Mouse (Mus musculus) limb, embryonic 12.5 days (tissue): Measurements from ENCODE around the gene Rassf7. TPM values are rescaled to one million over a fixed set of nuclear protein-coding genes. Genes with fewer than 3 reads are reported as not detected.
A peak's percentile ranks its signal among the peaks of the same experiment; 100 is the strongest.

ENCODE experiments used
- ATAC-seq: fragments of 200-750 bp; cut with Nextera tagmentation; 2 replicates; pipeline ENCODE4 v1.8.0; 2017; ENCODE audit warnings: low read depth, moderate TSS enrichment; ENCODE audit not compliant: insufficient number of reproducible peaks, insufficient read depth, low FRiP score, low TSS enrichment
- H3K27ac ChIP-seq: fragments of 300-500 bp; sonication (generic); 2 replicates; pipeline ENCODE4 v1.5.1; 2016; ENCODE audit warnings: mild to moderate bottlenecking, moderate library complexity
- H3K27me3 ChIP-seq: fragments of 300-500 bp; sonication (generic); 2 replicates; pipeline ENCODE4 v1.6.1; 2016; ENCODE audit warnings: mild to moderate bottlenecking, moderate library complexity
- H3K36me3 ChIP-seq: fragments of 300-500 bp; sonication (generic); 2 replicates; pipeline ENCODE4 v1.6.1; 2016; ENCODE audit warnings: mild to moderate bottlenecking, moderate library complexity
- H3K4me1 ChIP-seq: fragments of 300-500 bp; sonication (generic); replicated peaks from 2 replicates; pipeline ENCODE4 v1.6.1; 2016
- H3K4me2 ChIP-seq: fragments of 300-500 bp; sonication (generic); 2 replicates; pipeline ENCODE4 v1.6.1; 2016; ENCODE audit warnings: mild to moderate bottlenecking, moderate library complexity
- H3K4me3 ChIP-seq: fragments of 300-500 bp; sonication (generic); replicated peaks from 2 replicates; pipeline ENCODE4 v1.5.1; 2016; ENCODE audit warnings: mild to moderate bottlenecking
- H3K9ac ChIP-seq: fragments of 300-500 bp; sonication (generic); replicated peaks from 2 replicates; pipeline ENCODE4 v1.6.1; 2016; ENCODE audit warnings: mild to moderate bottlenecking, moderate library complexity
- H3K9me3 ChIP-seq: fragments of 300-500 bp; sonication (generic); 2 replicates; pipeline ENCODE4 v1.6.1; 2016; ENCODE audit warnings: mild to moderate bottlenecking, moderate library complexity
- WGBS: fragments of 180-500 bp; shearing (Covaris S2); methylation state at CpG from one replicate; pipeline ENCODE4 v1.1.7; 2016; 5-methylcytosine and 5-hydroxymethylcytosine counted together
- polyA plus RNA-seq: library from polyadenylated mRNA; unstranded; fragments of >200 nt; fragmentation: Nextera tagmentation; extraction: Ambion mirVana; gene quantifications from 2 replicates; pipeline ENCODE4 v1.2.1, GENCODE M21; 2016

Gene Rassf7
- polyA plus RNA-seq, 1 experiment from 2014 or later: 39.1 TPM

DNA sequence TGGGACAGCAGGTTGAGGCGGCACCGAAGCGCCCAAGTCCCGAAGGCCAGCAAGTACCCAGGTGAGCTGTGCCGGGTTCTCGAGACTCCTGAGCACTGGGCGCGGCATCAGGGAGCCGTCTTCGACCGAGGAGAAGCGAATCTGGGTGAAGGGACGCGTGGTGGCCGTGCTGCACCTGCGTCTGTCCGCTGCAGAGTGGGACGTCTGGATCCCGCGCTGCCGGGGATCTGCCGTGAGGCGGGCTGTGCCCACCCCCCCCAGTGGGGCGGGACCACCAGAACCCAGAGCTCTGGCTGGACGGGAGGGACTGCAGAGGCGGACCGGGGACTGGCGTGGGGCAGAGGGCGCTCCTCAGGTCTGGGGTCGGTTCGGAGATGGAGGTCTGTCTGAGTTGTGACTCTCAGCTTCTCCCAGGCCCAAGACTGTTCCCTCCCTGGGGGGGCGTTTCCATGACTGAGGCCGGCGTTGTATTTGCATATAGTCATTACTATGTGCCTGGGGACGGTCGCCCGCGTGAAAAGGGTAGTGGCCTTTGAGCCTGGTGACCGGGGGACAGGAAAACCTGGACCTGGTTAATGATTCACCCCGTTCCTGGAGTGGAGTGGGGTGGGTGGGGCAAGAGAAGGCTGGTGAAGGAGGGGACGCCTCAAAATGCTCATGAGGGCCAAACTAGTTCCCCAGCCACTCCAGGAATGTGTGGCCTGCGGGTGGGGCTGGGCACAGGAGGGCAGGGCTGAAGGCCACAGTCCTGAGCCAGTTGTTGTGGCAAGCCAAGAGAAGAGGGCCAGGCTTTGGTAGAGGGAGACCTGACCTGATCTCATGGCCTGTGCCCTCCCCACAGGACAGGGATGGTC, 447 bp downstream of the Rassf7 start:
- peaks cover 33% of the 10 kb centered on the region for H3K4me1 ChIP-seq
- H3K4me2 ChIP-seq: peak overlapping the region; percentile 89
- no peaks in the 10 kb centered on the region for H3K27me3 ChIP-seq
- peak overlapping the region; percentile 65 for H3K4me3 ChIP-seq
- peak; percentile 61 for ATAC-seq
- peaks cover 31% of the 10 kb centered on the region for H3K36me3 ChIP-seq
- H3K9me3 ChIP-seq: no peaks in the 10 kb centered on the region
- peak overlapping the region; percentile 82 for H3K27ac ChIP-seq
- peak overlapping the region; percentile 67 for H3K9ac ChIP-seq
- WGBS: under 1% methylated on average over 42 of the region's 42 CpGs

DNA sequence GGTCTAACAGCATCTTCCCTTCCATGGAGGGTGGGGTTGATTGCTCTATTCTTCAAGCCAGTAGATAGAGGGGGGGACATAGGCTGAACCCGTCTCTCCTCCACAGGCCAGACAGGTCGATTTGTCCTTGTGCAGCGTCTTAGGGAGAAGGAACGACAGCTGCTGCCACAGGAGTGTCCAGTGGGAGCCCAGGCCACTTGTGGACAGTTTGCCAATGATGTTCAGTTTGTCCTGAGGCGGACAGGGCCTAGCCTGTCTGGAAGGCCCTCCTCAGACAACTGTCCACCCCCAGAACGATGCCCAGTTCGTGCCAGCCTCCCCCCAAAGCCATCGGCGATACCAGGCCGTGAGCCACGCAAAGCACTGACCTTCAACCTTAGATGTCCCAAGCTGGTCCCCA, 1.2 kb downstream of the Rassf7 start:
- Histone ChIP-seq H3K27me3 (no peaks in the 10 kb centered on the region), H3K36me3 (peaks cover 31% of the 10 kb centered on the region), H3K4me2 (peak overlapping the region; percentile 89), H3K4me3 (peak overlapping the region; percentile 65), H3K27ac (peak overlapping the region; percentile 82; the same call in 1 of the 2 replicates), H3K9ac (peak overlapping the region; percentile 34; the same call in 1 of the 2 replicates), H3K9me3 (no peaks in the 10 kb centered on the region), H3K4me1 (peaks cover 36% of the 10 kb centered on the region)
- WGBS: 91% methylated on average over 11 of the region's 11 CpGs
- no peak for ATAC-seq

DNA sequence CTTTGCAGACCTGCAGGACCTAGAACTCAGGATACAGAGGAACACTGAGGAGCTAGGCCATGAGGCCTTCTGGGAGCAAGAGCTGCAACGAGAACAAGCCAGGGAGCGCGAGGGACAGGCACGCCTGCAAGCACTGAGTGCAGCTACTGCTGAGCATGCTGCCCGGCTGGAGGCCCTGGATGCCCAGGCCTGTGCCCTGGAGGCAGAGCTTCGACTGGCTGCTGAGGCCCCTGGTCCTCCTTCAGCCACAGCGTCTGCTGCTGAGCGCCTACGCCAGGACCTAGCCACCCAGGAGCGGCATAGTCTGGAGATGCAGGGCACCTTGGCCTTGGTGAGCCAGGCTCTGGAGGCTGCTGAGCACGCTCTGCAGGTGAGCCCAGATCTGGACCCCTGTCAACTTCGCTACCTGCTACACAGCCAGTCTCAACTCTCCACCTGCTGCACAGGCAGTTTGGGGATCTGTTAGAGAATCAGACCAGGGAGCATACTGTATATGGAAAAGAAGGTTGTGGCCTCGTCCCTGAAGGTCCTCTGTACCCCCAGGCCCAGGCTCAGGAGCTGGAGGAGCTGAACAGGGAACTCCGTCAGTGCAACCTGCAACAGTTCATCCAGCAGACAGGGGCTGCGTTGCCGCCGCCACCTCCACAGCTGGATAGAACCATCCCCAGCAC, 1.8 kb downstream of the Rassf7 start:
- H3K4me3 ChIP-seq: no peak overlapping the region
- H3K27ac ChIP-seq: 0 out of 2 replicates have a peak overlapping the region, but pooled peaks have one; percentile 23
- ATAC-seq: no peak
- H3K9ac ChIP-seq: 0 out of 2 replicates have a peak overlapping the region, but pooled peaks have one; percentile 34
- H3K4me1 ChIP-seq: peaks cover 41% of the 10 kb centered on the region
- WGBS: 89% methylated on average over 17 of the region's 17 CpGs
- peaks cover 31% of the 10 kb centered on the region for H3K36me3 ChIP-seq
- no peak overlapping the region for H3K4me2 ChIP-seq
- no peaks in the 10 kb centered on the region for H3K9me3 ChIP-seq
- H3K27me3 ChIP-seq: no peaks in the 10 kb centered on the region

DNA sequence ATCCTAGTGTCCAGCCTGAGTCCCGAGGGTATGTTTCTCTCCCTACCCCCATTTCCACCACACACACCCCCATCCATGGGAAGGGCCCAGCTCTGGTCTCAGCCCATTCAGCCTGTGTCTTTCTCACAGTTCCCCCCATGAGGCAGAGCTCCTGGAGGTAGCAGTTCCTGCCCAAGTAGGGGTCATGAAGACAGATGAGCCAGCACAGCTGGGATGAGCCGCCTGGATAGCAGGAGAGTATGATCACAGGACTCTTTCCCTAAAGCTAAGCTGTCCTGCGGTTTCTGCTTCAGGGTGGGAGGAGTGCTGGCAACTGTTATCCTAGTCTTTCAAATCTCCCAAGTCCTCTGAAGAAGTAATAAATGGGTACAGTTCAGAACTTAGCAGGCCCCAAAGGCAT, 2.5 kb downstream of the Rassf7 start:
- H3K4me1 ChIP-seq: peaks cover 44% of the 10 kb centered on the region
- H3K27ac ChIP-seq: no peak overlapping the region
- no peak for ATAC-seq
- no peaks in the 10 kb centered on the region for H3K9me3 ChIP-seq
- no peaks in the 10 kb centered on the region for H3K27me3 ChIP-seq
- H3K4me3 ChIP-seq: no peak overlapping the region
- H3K36me3 ChIP-seq: peaks cover 31% of the 10 kb centered on the region
- H3K4me2 ChIP-seq: no peak overlapping the region
- WGBS: 85% methylated on average over 3 of the region's 3 CpGs
- no peak overlapping the region for H3K9ac ChIP-seq

DNA sequence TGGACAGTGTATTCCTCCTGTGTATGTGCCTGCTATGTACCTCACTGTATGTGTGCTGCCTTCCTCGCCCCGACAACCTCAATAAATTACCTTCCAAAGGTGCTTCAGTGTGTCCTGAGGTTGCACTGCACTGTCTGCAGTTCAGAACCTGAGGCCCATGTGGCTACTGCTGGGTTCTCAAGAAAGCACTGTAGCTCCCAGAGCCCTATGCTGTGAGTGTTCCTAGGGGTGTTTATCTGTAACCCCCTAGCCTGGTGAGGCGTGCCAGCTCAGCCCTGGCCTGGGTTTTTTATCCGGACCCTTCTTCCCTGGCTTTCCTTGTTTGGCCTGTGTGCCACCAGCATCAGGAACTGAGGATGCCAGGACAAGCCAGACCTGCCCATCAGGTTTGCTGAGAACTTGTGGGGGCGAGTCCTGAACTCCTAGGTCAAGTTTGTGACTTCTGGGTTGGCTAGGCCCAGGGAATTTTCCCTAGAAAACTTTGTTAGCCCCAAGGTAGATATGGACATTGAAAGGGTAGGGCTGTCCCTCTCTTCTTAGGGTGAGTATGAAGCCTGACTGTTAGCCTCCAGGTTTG, 3.0 kb downstream of the Rassf7 start:
- Histone ChIP-seq H3K36me3 (peaks cover 31% of the 10 kb centered on the region), H3K4me2 (no peak overlapping the region), H3K9ac (0 out of 2 replicates have a peak overlapping the region, but pooled peaks have one; percentile 12), H3K27me3 (no peaks in the 10 kb centered on the region), H3K4me3 (no peak overlapping the region), H3K27ac (no peak overlapping the region), H3K4me1 (peaks cover 44% of the 10 kb centered on the region), H3K9me3 (no peaks in the 10 kb centered on the region)
- 81% methylated on average over 5 of the region's 5 CpGs for whole genome bisulfite sequencing
- no peak for ATAC-seq

DNA sequence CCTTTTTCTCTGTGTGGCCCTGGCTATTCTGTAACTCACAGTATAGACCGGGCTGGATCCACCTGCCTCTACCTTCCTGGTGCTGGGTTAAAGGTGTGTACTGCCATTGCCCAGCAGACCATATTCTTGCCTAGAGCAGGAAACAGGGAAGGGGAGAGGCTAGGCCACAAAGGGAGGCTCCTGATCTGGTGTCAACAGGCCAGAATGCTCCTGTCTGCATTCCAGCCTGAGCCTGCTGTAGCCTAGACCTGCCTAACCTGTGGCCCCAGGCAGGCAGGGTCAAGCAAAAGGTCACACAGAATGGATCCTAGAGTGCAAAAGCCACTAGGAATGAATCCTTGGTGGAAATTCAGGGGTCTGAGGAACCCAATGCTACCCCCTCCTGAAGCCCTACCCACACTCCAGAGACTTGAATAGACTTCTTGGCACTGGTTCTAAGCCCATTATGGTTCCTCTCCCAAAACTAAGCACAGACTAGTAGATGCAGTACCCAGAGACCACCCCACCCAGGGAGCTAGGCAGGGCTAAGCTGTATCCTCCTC, 4.0 kb downstream of the Rassf7 start:
- Histone ChIP-seq H3K4me3 (no peak overlapping the region), H3K9ac (no peak overlapping the region), H3K27me3 (no peaks in the 10 kb centered on the region), H3K36me3 (peaks cover 31% of the 10 kb centered on the region), H3K4me2 (no peak overlapping the region), H3K9me3 (no peaks in the 10 kb centered on the region), H3K27ac (no peak overlapping the region), H3K4me1 (peaks cover 39% of the 10 kb centered on the region)
- WGBS: 85% methylated on average over 1 of the region's 1 CpGs
- no peak for ATAC-seq

DNA sequence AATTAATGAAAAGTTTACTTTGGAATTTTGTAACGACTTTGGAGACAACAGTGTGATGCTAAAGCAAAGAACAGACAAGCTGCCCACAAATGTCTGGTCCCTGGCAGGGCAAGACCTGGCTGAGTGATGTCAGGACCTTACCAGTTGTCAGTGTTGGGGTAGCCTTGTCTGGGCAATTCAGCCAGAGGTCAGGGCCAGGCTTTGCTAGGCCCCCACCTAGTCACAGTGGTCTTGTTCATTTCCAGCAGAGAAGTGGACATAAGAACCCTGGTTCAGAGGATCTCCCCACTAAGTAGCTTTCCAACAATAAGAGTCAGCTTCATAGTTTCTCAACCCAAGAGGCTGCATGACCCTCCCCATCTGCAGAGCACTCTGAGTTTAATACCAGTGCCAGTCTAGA, 4.7 kb downstream of the Rassf7 start:
- Histone ChIP-seq H3K36me3 (peaks cover 31% of the 10 kb centered on the region), H3K4me3 (peak overlapping the region; percentile 57; the same call in 1 of the 2 replicates), H3K4me2 (peak overlapping the region; percentile 91), H3K9ac (peak overlapping the region; percentile 70; the same call in 1 of the 2 replicates), H3K4me1 (peaks cover 33% of the 10 kb centered on the region), H3K27me3 (no peaks in the 10 kb centered on the region), H3K9me3 (no peaks in the 10 kb centered on the region), H3K27ac (0 out of 2 replicates have a peak overlapping the region, but pooled peaks have one; percentile 82)
- ATAC-seq: no peak
- 81% methylated on average over 1 of the region's 1 CpGs for WGBS

DNA sequence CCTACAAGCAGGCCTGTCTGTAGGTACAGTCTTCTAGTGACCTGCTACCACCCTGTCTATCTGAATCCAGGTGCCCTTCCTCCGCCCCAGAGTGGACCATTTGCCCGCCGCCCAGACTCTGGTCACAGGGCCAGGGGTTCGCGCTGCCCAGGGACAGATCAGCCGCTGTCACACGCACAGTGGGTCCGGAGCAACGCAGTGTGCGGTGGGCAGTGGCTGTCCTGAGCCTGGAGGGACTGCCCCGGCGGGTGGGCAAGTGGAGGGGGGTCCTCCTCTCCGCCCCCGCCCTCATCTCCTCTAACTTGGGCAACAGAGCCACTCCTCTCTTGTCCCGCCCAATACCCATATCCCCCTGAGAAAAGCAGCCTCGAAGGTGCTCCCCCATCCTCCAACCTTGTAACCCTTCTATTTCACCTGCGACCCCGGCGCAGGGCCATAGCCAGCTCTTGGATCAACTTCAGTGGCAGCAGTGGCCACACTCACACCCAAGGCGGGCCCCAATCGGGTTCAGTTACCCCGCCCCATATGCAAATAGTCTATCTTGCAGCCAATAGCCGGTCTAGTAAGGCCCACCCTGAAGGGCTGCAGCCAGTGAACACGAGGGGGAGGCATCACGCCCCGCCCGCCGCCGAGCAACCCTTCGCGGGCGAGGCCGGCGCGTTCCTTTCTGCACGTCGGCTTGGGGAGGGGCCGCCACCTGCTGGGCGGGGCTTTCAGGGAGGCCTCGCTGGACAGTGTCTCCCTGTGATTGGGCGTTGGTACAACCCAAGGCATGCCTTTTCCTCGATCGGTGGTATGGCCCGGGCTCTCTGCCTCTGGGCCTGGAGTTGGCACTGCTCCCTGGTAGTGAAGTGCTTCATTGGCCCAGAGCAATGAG, 5.8 kb downstream of the Rassf7 start:
- peak overlapping the region; percentile 91 for H3K4me2 ChIP-seq
- peak; percentile 97 for ATAC-seq
- no peaks in the 10 kb centered on the region for H3K9me3 ChIP-seq
- H3K4me3 ChIP-seq: peak overlapping the region; percentile 57
- H3K27me3 ChIP-seq: no peaks in the 10 kb centered on the region
- H3K36me3 ChIP-seq: peaks cover 31% of the 10 kb centered on the region
- H3K27ac ChIP-seq: peak overlapping the region; percentile 87
- H3K9ac ChIP-seq: peak overlapping the region; percentile 70
- peaks cover 27% of the 10 kb centered on the region for H3K4me1 ChIP-seq
- 5% methylated on average over 44 of the region's 44 CpGs for WGBS

DNA sequence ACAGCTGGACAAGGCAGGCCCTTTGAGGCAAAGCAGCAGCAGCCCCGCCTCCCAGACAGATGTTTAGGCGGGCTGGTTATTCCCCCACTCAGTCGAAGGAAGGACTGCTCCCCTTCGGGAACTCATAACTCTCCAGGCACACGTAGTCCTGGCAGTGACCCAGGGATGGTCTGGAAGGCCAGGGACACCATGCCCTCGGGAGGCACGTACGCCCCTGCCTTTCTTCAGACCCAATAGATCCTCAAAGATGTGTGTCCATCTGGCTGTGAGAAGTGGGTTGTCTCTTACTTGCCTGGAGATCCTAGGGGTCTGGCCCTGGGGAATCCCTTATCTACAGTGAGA, 6.4 kb downstream of the Rassf7 start:
- peak overlapping the region; percentile 87 for H3K27ac ChIP-seq
- H3K4me2 ChIP-seq: peak overlapping the region; percentile 91
- H3K9ac ChIP-seq: peak overlapping the region; percentile 52
- H3K27me3 ChIP-seq: no peaks in the 10 kb centered on the region
- peaks cover 31% of the 10 kb centered on the region for H3K36me3 ChIP-seq
- ATAC-seq: no peak
- no peaks in the 10 kb centered on the region for H3K9me3 ChIP-seq
- peak overlapping the region; percentile 57 for H3K4me3 ChIP-seq
- peaks cover 21% of the 10 kb centered on the region for H3K4me1 ChIP-seq
- 10% methylated on average over 8 of the region's 8 CpGs for WGBS

DNA sequence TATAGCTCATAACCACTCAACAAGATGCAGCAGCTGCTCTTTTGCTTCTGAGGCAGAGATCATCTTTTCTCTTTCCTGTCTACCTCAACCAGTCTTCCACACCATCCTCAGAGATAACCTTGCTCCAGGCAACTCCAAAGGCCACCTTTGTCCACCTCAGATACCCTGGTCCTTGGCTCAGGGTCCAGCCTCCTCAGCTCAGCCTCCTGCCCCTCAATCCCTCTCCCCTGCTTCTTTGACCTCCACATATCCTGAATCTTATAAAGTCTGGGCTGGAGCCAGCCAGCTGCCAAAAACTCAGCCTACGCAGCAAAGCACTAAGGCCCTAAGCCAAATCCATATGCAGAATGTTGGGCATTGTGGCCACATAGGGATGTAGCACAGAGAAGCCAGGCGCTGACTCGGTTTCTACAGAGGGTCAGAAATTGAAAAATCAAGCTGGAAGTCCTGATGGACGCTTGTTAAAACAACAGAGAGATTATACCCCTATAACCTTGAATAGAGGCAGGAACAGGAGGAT, 7.1 kb downstream of the Rassf7 start:
- ATAC-seq: no peak
- Histone ChIP-seq H3K4me2 (peak overlapping the region; percentile 91; the same call in 1 of the 2 replicates), H3K27ac (peak overlapping the region; percentile 87), H3K4me1 (peaks cover 17% of the 10 kb centered on the region), H3K36me3 (peaks cover 25% of the 10 kb centered on the region), H3K4me3 (no peak overlapping the region), H3K9me3 (no peaks in the 10 kb centered on the region), H3K9ac (0 out of 2 replicates have a peak overlapping the region, but pooled peaks have one; percentile 52), H3K27me3 (no peaks in the 10 kb centered on the region)
- 89% methylated on average over 4 of the region's 4 CpGs for WGBS
